Mouse (Mus musculus) frontal cortex, postnatal 14 days (tissue): ENCODE data around the gene Zscan29.
"Not testable (repeated sequence)": the region's sequence is repeated elsewhere in the genome, so short reads cannot be mapped to it uniquely, and the experiment has no call there.

Experiments
- DNase-seq, 2 experiments: peaks; one replicate each; pipeline ENCODE4 v3.0.0; 2022; ENCODE audit warnings: low spot score in 2 of 2

The Zscan29 gene

DNA sequence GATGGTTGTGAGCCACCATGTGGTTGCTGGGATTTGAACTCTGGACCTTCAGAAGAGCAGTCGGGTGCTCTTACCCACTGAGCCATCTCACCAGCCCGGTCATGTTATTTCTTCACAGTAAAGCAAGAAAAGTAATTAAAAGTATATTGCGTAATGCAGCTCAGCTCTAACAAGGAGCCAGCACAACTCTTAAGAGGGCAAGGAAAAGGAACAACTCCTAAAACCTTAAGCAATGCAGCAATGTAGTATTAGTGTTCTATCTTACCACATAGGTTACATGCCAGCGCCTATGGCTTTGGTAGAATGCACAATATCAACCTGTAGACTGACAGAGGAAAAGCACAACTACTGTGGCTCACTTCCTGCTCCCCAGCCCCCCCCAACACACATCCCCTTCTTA lies 33.6 kb downstream of the Zscan29 start:
- no peak for DNase-seq

DNA sequence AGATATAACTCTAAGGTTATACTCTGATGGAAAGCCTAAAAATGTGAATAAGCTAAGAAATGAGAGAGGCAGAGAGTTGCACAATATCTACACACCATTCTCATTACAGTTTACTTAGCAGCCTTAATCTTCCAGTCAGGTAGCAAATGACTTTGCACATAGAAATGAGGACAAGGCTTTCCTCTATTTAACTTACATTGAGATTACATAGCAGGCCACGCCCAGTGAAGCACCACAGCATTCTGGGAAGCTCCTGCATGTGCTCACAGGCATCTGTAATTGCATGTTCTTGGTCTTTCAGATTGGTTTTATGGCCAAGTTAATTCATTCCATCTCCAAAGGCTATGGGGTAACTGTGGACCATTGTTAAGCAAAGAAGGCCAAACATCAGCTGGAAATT lies 38.1 kb downstream of the Zscan29 start:
- no peak for DNase-seq

DNA sequence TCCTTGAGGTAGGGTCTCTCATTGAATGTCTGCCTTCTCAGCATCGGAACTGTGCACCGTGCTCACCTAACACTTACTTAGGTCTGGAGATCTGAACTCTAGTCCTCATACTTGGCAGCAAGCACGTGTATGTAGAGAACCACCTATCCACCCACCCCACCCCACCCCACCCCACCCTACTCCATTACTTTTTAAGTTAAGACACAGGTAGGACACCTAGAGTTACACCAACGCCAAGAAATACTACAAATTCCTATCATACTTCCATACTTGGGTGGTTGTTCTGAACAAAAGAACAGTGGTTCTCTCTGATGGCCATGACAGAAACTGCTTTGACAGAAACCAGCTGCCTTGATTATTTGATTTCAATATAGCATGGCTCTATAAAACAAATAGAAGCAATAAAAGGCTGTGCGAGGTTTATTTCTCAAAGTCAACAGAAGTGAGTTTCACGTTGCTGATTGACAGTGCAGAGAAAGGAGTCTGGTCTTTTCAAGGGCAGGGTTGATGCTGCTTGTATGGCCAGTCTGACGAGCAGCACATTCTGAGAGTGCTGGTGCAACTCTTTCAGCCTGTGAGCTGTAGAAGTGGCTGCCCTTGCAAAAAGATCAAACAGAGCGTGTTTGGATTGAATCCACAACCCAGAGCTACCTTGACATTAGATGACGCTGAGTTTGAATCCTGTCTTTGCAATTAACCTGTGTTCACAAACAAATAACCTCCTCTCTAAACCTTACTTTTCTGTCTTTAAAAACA lies 41.9 kb downstream of the Zscan29 start:
- DNase-seq = no peak

DNA sequence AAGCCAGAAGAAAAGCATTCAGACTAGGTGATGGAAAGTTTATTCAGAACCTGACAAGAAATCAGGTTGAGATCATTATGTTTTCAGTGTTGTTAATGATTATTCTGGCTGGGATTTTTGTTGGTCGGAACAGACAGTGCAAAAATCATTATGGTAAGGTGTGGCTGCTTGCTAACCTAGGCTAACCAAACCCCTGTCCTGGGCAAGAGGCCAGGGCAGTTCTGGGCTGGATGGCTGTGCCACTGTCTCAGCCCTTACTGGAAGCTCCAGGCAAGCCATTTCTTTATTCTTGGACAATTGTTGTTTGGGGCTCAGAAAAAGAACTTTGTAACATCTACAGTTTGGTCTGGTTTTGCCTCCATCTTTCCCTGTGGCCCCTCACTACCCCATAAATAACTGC lies 43.4 kb downstream of the Zscan29 start:
- no peak for DNase-seq

DNA sequence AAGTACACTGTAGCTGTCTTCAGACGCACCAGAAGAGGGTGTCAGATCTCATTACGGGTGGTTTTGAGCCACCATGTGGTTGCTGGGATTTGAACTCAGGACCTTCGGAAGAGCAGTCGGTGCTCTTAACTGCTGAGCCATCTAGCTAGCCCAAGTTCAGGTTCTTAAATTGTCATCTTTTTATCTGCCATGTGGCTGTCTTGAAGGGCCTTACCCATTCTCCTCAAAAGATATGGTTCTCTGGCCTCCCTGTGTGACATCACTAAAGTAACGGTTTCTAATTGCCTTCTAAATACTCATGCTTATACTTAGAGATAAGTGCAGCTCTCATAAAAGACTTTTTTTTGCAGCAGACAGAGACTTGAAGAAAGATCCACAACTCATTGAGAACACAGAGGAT lies 44.6 kb downstream of the Zscan29 start:
- not testable (repeated sequence) for DNase-seq

DNA sequence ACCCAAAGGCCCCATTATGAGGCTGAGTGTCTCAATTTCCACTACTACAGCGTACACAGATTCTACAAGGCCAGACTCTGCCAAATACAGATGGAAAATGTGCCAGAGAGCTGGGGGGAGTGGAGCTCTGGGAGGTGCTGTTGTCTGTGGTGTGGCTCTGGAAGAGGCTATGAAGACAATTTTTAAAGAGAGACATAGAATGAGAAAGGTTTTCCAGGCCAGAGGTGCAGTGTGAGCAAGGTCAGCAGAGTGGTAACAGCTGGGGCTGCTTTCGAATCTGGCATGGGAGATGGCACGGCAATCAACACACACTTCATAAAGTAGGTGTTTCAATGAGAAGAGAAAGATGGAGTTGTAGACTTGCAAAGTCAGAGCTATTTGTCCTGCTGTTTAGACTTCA lies 51.7 kb downstream of the Zscan29 start:
- DNase-seq = no peak

DNA sequence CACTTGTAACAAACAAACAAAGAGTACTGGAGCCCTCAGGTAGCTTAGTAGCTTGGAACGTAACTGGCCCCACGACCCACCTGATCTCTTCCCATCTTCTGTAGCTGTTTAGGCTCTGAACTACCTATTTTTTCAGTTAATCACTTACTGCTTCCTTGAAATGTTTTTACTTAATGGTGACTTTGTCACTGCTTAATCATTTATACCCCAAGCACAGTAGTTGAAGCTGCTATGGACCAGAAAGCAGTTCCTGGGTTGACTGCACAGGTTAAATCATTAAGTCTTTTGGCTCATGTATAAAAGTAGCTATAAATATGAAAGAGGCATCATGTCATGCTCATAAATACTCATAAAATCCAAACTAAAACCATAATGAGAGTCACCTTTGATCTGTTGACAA lies 55.5 kb downstream of the Zscan29 start:
- DNase-seq = no peak

DNA sequence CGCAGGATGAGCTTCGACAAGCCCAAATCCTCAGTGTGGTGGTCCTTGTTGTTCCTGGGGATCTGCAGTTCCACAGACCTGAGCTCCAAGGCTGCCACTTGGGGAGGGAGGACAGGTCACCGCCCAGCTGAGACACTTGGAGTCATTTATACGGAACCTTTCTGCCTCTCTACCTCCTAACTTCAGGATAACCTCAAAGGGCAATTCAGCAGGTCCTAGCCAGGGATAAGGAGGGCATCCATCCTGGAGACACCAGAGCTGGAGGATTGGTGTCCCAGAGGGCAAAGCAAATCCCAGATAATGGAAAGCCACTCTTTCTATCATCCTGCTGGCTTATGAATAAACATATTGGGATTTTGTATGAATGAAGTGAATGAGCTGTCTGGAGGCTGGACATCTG lies 61.2 kb downstream of the Zscan29 start, which contains the start of gene Tgm7:
TSS of gene Tgm7 (minus strand) at position 101 of the 400 bp plus-strand sequence.
- no peak for DNase-seq
